In genomic region chr12:108334529-108334928, GRCm38 (mm10) we compare ENCODE assay signal across 8 mouse cellular contexts. TPM values are rescaled to one million over a fixed set of nuclear protein-coding genes. Genes with fewer than 3 reads are reported as not detected.
DNase-seq lines count a peak whose midpoint lies in the region; ATAC-seq and TF ChIP-seq lines count a peak whose summit lies in the region.

No protein-coding gene starts in this region.

- 2% methylated on average over 32 of the region's 32 CpGs for WGBS in heart, embryonic 16.5 days
- 1% methylated on average over 31 of the region's 32 CpGs for WGBS in heart, postnatal 0 days
- 4% methylated on average over 29 of the region's 32 CpGs for WGBS in limb, embryonic 11.5 days
- WGBS in neural tube, embryonic 15.5 days = under 1% methylated on average over 31 of the region's 32 CpGs

- ATAC-seq in heart, embryonic 16.5 days (replicated peaks; ENCODE audit: extremely low read depth, insufficient read depth, low FRiP score) = peak; percentile 4; the same call in 1 of the 2 replicates
- ATAC-seq in heart, postnatal 0 days (ENCODE audit: insufficient read depth, low read depth) = peak; percentile 1; the same call in 1 of the 2 replicates
- no peak; the same call in 1 of the 2 replicates for ATAC-seq in limb, embryonic 11.5 days (ENCODE audit: insufficient number of reproducible peaks, low FRiP score, low TSS enrichment, low read depth)
- ATAC-seq in neural tube, embryonic 15.5 days (ENCODE audit: low FRiP score) = peak; percentile 39; the same call in 1 of the 2 replicates

- TF ChIP-seq EP300 in heart, postnatal 0 days (IDR thresholded peaks at IDR 0.05; ENCODE audit: low read depth) = no peak

- H3K9ac ChIP-seq in heart, embryonic 16.5 days (ENCODE audit: low read length) = peak overlapping the region; percentile 79
- peak overlapping the region; percentile 38 for H3K9ac ChIP-seq in heart, postnatal 0 days (replicated peaks; ENCODE audit: low read depth, low read length)
- H3K9ac ChIP-seq in limb, embryonic 11.5 days (ENCODE audit: low read length) = peak overlapping the region; percentile 51
- peak overlapping the region; percentile 66 for H3K9ac ChIP-seq in neural tube, embryonic 15.5 days (replicated peaks)

- H3K36me3 ChIP-seq in heart, embryonic 16.5 days (ENCODE audit: control insufficient read depth, insufficient read depth) = no peaks in the 10 kb centered on the region
- H3K36me3 ChIP-seq in heart, postnatal 0 days (replicated peaks; ENCODE audit: control insufficient read depth, insufficient read depth, low read length) = no peaks in the 10 kb centered on the region
- no peaks in the 10 kb centered on the region for H3K36me3 ChIP-seq in limb, embryonic 11.5 days (ENCODE audit: control insufficient read depth, insufficient read depth, low read length)
- H3K36me3 ChIP-seq in neural tube, embryonic 15.5 days = no peaks in the 10 kb centered on the region

- H3K27ac ChIP-seq in heart, embryonic 16.5 days (ENCODE audit: low read length) = peak overlapping the region; percentile 56; the same call in 1 of the 2 replicates
- H3K27ac ChIP-seq in bone marrow macrophage, adult 2 months (ENCODE audit: insufficient read depth, low read depth, low read length) = no peak overlapping the region
- H3K27ac ChIP-seq in heart, postnatal 0 days (ENCODE audit: low read depth) = no peak overlapping the region; the same call in 1 of the 2 replicates
- H3K27ac ChIP-seq in limb, embryonic 11.5 days (replicated peaks; ENCODE audit: low read depth, low read length) = no peak overlapping the region
- H3K27ac ChIP-seq in neural tube, embryonic 15.5 days (replicated peaks) = peak overlapping the region; percentile 74

- H3K4me3 ChIP-seq in heart, embryonic 16.5 days (ENCODE audit: low read length) = peak overlapping the region; percentile 79
- peak overlapping the region; percentile 46 for H3K4me3 ChIP-seq in bone marrow macrophage, adult 2 months (ENCODE audit: insufficient read depth, low read length)
- H3K4me3 ChIP-seq in heart, postnatal 0 days (ENCODE audit: low read depth, low read length) = peak overlapping the region; percentile 62
- peak overlapping the region; percentile 60 for H3K4me3 ChIP-seq in limb, embryonic 11.5 days (ENCODE audit: low read depth, low read length)
- H3K4me3 ChIP-seq in neural tube, embryonic 15.5 days (replicated peaks) = peak overlapping the region; percentile 73

- TF ChIP-seq CTCF in bone marrow macrophage, adult 2 months (IDR thresholded peaks at IDR 0.05; ENCODE audit: low read depth, low read length) = no peak
- TF ChIP-seq CTCF in heart, postnatal 0 days (IDR thresholded peaks at IDR 0.05; ENCODE audit: low read depth) = no peak

- H3K27me3 ChIP-seq in heart, embryonic 16.5 days (ENCODE audit: control insufficient read depth, insufficient read depth, low read length) = peaks cover 20% of the 10 kb centered on the region
- H3K27me3 ChIP-seq in heart, postnatal 0 days (ENCODE audit: control insufficient read depth, insufficient read depth, low read length) = peaks cover 28% of the 10 kb centered on the region; the same call in 1 of the 2 replicates
- peaks cover 12% of the 10 kb centered on the region; the same call in 1 of the 2 replicates for H3K27me3 ChIP-seq in limb, embryonic 11.5 days (ENCODE audit: control insufficient read depth, insufficient read depth, low read length)
- no peaks in the 10 kb centered on the region; the same call in none of the 2 replicates for H3K27me3 ChIP-seq in neural tube, embryonic 15.5 days (replicated peaks)

- H3K9me3 ChIP-seq in heart, embryonic 16.5 days (replicated peaks; ENCODE audit: control insufficient read depth, low read length) = no peaks in the 10 kb centered on the region
- no peaks in the 10 kb centered on the region for H3K9me3 ChIP-seq in heart, postnatal 0 days (replicated peaks; ENCODE audit: control insufficient read depth, low read length)
- H3K9me3 ChIP-seq in limb, embryonic 11.5 days (ENCODE audit: control insufficient read depth, low read length) = no peaks in the 10 kb centered on the region
- no peaks in the 10 kb centered on the region for H3K9me3 ChIP-seq in neural tube, embryonic 15.5 days (replicated peaks)

- DNase-seq in heart, adult 8-10 months (ENCODE audit: low spot score) = no peak
- no peak for DNase-seq in heart, postnatal 0 days (ENCODE audit: low spot score)
- DNase-seq in limb, embryonic 11.5 days (ENCODE audit: low spot score) = no peak
- DNase-seq in adrenal gland, adult 2 months = no peak
- DNase-seq in spleen, postnatal 36 days (ENCODE audit: low spot score in 2 of 2) = no peak

- TF ChIP-seq POLR2A in bone marrow macrophage, adult 2 months (IDR thresholded peaks at IDR 0.05; ENCODE audit: borderline replicate concordance, low read depth, low read length) = no peak

- peaks cover 14% of the 10 kb centered on the region for H3K4me1 ChIP-seq in heart, embryonic 16.5 days (ENCODE audit: control insufficient read depth, insufficient read depth, low read length)
- peaks cover 5% of the 10 kb centered on the region; the same call in 1 of the 2 replicates for H3K4me1 ChIP-seq in bone marrow macrophage, adult 2 months (ENCODE audit: control insufficient read depth, insufficient read depth, low read length)
- 0 out of 2 replicates have a peak, but pooled peaks cover 10% of the 10 kb centered on the region for H3K4me1 ChIP-seq in heart, postnatal 0 days (ENCODE audit: control insufficient read depth, insufficient read depth)
- H3K4me1 ChIP-seq in limb, embryonic 11.5 days (ENCODE audit: control insufficient read depth, insufficient read depth, low read length) = peaks cover 9% of the 10 kb centered on the region; the same call in 1 of the 2 replicates
- H3K4me1 ChIP-seq in neural tube, embryonic 15.5 days = peaks cover 20% of the 10 kb centered on the region

- H3K4me2 ChIP-seq in heart, embryonic 16.5 days (ENCODE audit: low read depth, low read length) = peak overlapping the region; percentile 100
- peak overlapping the region; percentile 98 for H3K4me2 ChIP-seq in heart, postnatal 0 days (ENCODE audit: low read depth, low read length)
- peak overlapping the region; percentile 99 for H3K4me2 ChIP-seq in limb, embryonic 11.5 days (ENCODE audit: low read depth, severe bottlenecking)
- peak overlapping the region; percentile 91 for H3K4me2 ChIP-seq in neural tube, embryonic 15.5 days

RNA-seq across cellular contexts. Expression of gene Cyp46a1, which starts 0.3 kb away (rescaled TPM):
- polyA plus RNA-seq in heart, embryonic 16.5 days (2015; fragmentation: Nextera tagmentation; extraction: Ambion mirVana) = 4.9 TPM in 2 replicates
- under 1 TPM; 0.33 to 1.00 (median 0.66) TPM for total RNA-seq in heart, adult 8-10 months (2022)
- 0.36 TPM in 1 of 2 replicates, not detected in the other for polyA plus RNA-seq in bone marrow macrophage, adult 2 months (2012; ENCODE audit: insufficient read depth, insufficient read length, missing spikeins)
- total RNA-seq in heart, postnatal 0 days (2014; rRNA removed; ENCODE audit: low replicate concordance) = 1.0 and 3.6 TPM in 2 replicates
- 3.0 and 3.1 TPM in 2 replicates for polyA plus RNA-seq in heart, postnatal 0 days (2015; fragmentation: Nextera tagmentation; extraction: Ambion mirVana)
- 1.4 and 1.8 TPM in 2 replicates for polyA plus RNA-seq in limb, embryonic 11.5 days (2014; fragmentation: Nextera tagmentation; extraction: Ambion mirVana)
- 29.5 and 33.2 TPM in 2 replicates for polyA plus RNA-seq in neural tube, embryonic 15.5 days (2015; fragmentation: Nextera tagmentation; extraction: Ambion mirVana)
- 1 to 10 TPM; 1.0 to 1.6 TPM for total RNA-seq in adrenal gland, adult 2 months (2021)
- polyA plus RNA-seq in adrenal gland, adult 2 months (2012; rRNA removed) = 7.5 and 9.0 TPM in 2 replicates

RNA-seq across cellular contexts. Expression of gene Hhipl1, which starts 28.5 kb away (rescaled TPM):
- 0.84 and 0.95 TPM in 2 replicates for polyA plus RNA-seq in heart, embryonic 16.5 days (2015; fragmentation: Nextera tagmentation; extraction: Ambion mirVana)
- 1 to 10 TPM; 1.2 to 2.0 (median 1.5) TPM for total RNA-seq in heart, adult 8-10 months (2022)
- polyA plus RNA-seq in bone marrow macrophage, adult 2 months (2012; ENCODE audit: insufficient read depth, insufficient read length, missing spikeins) = not detected in 2 replicates
- total RNA-seq in heart, postnatal 0 days (2014; rRNA removed; ENCODE audit: low replicate concordance) = 0.70 and 5.0 TPM in 2 replicates
- polyA plus RNA-seq in heart, postnatal 0 days (2015; fragmentation: Nextera tagmentation; extraction: Ambion mirVana) = 0.58 and 0.61 TPM in 2 replicates
- 0.09 and 0.32 TPM in 2 replicates for polyA plus RNA-seq in limb, embryonic 11.5 days (2014; fragmentation: Nextera tagmentation; extraction: Ambion mirVana)
- polyA plus RNA-seq in neural tube, embryonic 15.5 days (2015; fragmentation: Nextera tagmentation; extraction: Ambion mirVana) = 2.7 and 3.2 TPM in 2 replicates
- under 1 TPM; 0.69 to 0.76 TPM for total RNA-seq in adrenal gland, adult 2 months (2021)
- polyA plus RNA-seq in adrenal gland, adult 2 months (2012; rRNA removed) = 0.85 and 1.4 TPM in 2 replicates

RNA-seq across cellular contexts. Expression of gene Eml1, which starts 36.2 kb away (rescaled TPM):
- 84.9 and 87.0 TPM in 2 replicates for polyA plus RNA-seq in heart, embryonic 16.5 days (2015; fragmentation: Nextera tagmentation; extraction: Ambion mirVana)
- total RNA-seq in heart, adult 8-10 months (2022) = 10 to 100 TPM; 65.1 to 92.0 (median 80.7) TPM
- polyA plus RNA-seq in bone marrow macrophage, adult 2 months (2012; ENCODE audit: insufficient read depth, insufficient read length, missing spikeins) = 0.38 and 0.65 TPM in 2 replicates
- total RNA-seq in heart, postnatal 0 days (2014; rRNA removed; ENCODE audit: low replicate concordance) = 69.3 and 80.6 TPM in 2 replicates
- polyA plus RNA-seq in heart, postnatal 0 days (2015; fragmentation: Nextera tagmentation; extraction: Ambion mirVana) = 61.3 and 65.2 TPM in 2 replicates
- polyA plus RNA-seq in limb, embryonic 11.5 days (2014; fragmentation: Nextera tagmentation; extraction: Ambion mirVana) = 47.6 and 52.9 TPM in 2 replicates
- 60.3 and 69.0 TPM in 2 replicates for polyA plus RNA-seq in neural tube, embryonic 15.5 days (2015; fragmentation: Nextera tagmentation; extraction: Ambion mirVana)
- 10 to 100 TPM; 17.5 to 29.6 TPM for total RNA-seq in adrenal gland, adult 2 months (2021)
- 13.3 and 13.5 TPM in 2 replicates for polyA plus RNA-seq in adrenal gland, adult 2 months (2012; rRNA removed)

RNA-seq across cellular contexts. Expression of gene Ccdc85c, which starts 59.3 kb away (rescaled TPM):
- polyA plus RNA-seq in heart, embryonic 16.5 days (2015; fragmentation: Nextera tagmentation; extraction: Ambion mirVana) = 4.2 and 4.6 TPM in 2 replicates
- total RNA-seq in heart, adult 8-10 months (2022) = 10 to 100 TPM; 38.2 to 46.2 (median 40.0) TPM
- 0.19 and 0.25 TPM in 2 replicates for polyA plus RNA-seq in bone marrow macrophage, adult 2 months (2012; ENCODE audit: insufficient read depth, insufficient read length, missing spikeins)
- 44.7 and 56.2 TPM in 2 replicates for total RNA-seq in heart, postnatal 0 days (2014; rRNA removed; ENCODE audit: low replicate concordance)
- polyA plus RNA-seq in heart, postnatal 0 days (2015; fragmentation: Nextera tagmentation; extraction: Ambion mirVana) = 6.9 and 7.8 TPM in 2 replicates
- 7.2 and 7.3 TPM in 2 replicates for polyA plus RNA-seq in limb, embryonic 11.5 days (2014; fragmentation: Nextera tagmentation; extraction: Ambion mirVana)
- 10.5 and 11.9 TPM in 2 replicates for polyA plus RNA-seq in neural tube, embryonic 15.5 days (2015; fragmentation: Nextera tagmentation; extraction: Ambion mirVana)
- total RNA-seq in adrenal gland, adult 2 months (2021) = 10 to 100 TPM; 19.0 to 26.9 TPM
- polyA plus RNA-seq in adrenal gland, adult 2 months (2012; rRNA removed) = 35.3 and 38.0 TPM in 2 replicates

Comparison
In these comparisons a context has a peak if more than half of its experiments do, and no peak if none do; other contexts are left out.
1. H3K27ac ChIP-seq: peak in heart, embryonic 16.5 days (single experiment) and neural tube, embryonic 15.5 days (single experiment); none in bone marrow macrophage, adult 2 months (single experiment), heart, postnatal 0 days (single experiment) and limb, embryonic 11.5 days (single experiment).
2. Peak in every context shown above with its lines, with median percentiles within 50 percentile points of each other: H3K4me2 ChIP-seq, H3K4me3 ChIP-seq and H3K9ac ChIP-seq.